Comparison of ENCODE assay signal across 8 mouse cellular contexts in the genomic region with DNA sequence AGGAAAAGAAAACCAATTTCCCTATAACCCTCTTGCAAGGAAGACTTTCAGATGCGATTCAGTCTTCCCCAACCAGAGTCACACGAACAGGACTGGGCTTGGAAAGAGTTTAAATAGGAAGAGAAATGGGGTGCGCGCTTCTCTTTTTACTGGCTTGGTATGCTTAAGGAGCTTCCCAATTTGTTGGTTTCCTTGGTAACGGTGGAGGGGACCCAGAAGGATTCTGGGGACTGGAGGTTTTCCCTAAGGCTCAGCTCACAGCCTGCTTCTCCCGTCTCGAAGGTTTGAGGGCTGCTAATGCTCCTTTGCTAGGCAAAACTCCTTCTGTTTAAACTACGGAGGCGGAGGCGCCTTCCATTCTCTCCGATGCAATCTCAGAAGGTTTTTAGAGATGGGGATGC. TPM values are rescaled to one million over a fixed set of nuclear protein-coding genes. Genes with fewer than 3 reads are reported as not detected.
DNase-seq lines count a peak whose midpoint lies in the region; ATAC-seq lines count a peak whose summit lies in the region.

No protein-coding gene starts in this region.

- H3K27me3 ChIP-seq in limb, embryonic 11.5 days (ENCODE audit: control insufficient read depth, insufficient read depth, low read length): peaks cover 21% of the 10 kb centered on the region
- H3K27me3 ChIP-seq in stomach, embryonic 14.5 days (ENCODE audit: control insufficient read depth, insufficient read depth, low read length): 0 out of 2 replicates have a peak, but pooled peaks cover 6% of the 10 kb centered on the region

- no peak overlapping the region for H3K27ac ChIP-seq in limb, embryonic 11.5 days (replicated peaks; ENCODE audit: low read depth, low read length)
- H3K27ac ChIP-seq in stomach, embryonic 14.5 days (ENCODE audit: low read length): no peak overlapping the region

- 8% methylated on average over 11 of the region's 11 CpGs for WGBS in limb, embryonic 11.5 days
- 6% methylated on average over 11 of the region's 11 CpGs for WGBS in stomach, embryonic 14.5 days

- no peak overlapping the region for H3K9ac ChIP-seq in limb, embryonic 11.5 days (ENCODE audit: low read length)
- H3K9ac ChIP-seq in stomach, embryonic 14.5 days (replicated peaks; ENCODE audit: low read depth, low read length): no peak overlapping the region

- H3K9me3 ChIP-seq in limb, embryonic 11.5 days (ENCODE audit: control insufficient read depth, low read length): no peaks in the 10 kb centered on the region
- no peaks in the 10 kb centered on the region for H3K9me3 ChIP-seq in stomach, embryonic 14.5 days (ENCODE audit: control insufficient read depth, low read depth, low read length)

- DNase-seq in left cerebral cortex, adult 11 months (ENCODE audit: low spot score): peak; percentile 44
- no peak for DNase-seq in left cerebral cortex, postnatal 4 days
- DNase-seq in frontal cortex, postnatal 25 days (ENCODE audit: low spot score in 2 of 2): peak; percentile 40
- DNase-seq in limb, embryonic 11.5 days (ENCODE audit: low spot score): peak; percentile 33
- no peak for DNase-seq in gastrocnemius, adult 18-20 months (ENCODE audit: low spot score)
- DNase-seq in yolk sac, embryonic 10.5 days (ENCODE audit: low spot score): no peak
- no peak for DNase-seq in c-Kit-positive CD71-positive TER-119-positive erythroid progenitor cells, embryonic 14.5 days (ENCODE audit: low spot score)

- H3K4me2 ChIP-seq in limb, embryonic 11.5 days (ENCODE audit: low read depth, severe bottlenecking): peak overlapping the region; percentile 20; the same call in 1 of the 2 replicates
- peak overlapping the region; percentile 33 for H3K4me2 ChIP-seq in stomach, embryonic 14.5 days (replicated peaks; ENCODE audit: low read depth, low read length)

- ATAC-seq in limb, embryonic 11.5 days (ENCODE audit: insufficient number of reproducible peaks, low FRiP score, low TSS enrichment, low read depth): no peak
- no peak for ATAC-seq in stomach, embryonic 14.5 days (ENCODE audit: insufficient number of reproducible peaks, insufficient read depth, low FRiP score, low read depth)

- H3K36me3 ChIP-seq in limb, embryonic 11.5 days (ENCODE audit: control insufficient read depth, insufficient read depth, low read length): no peaks in the 10 kb centered on the region
- no peaks in the 10 kb centered on the region for H3K36me3 ChIP-seq in stomach, embryonic 14.5 days (ENCODE audit: control insufficient read depth, insufficient read depth, low read length)

- intact Hi-C loops in left cerebral cortex, postnatal 4 days (cut with DNase I): no loop called here

- no peaks in the 10 kb centered on the region for H3K4me1 ChIP-seq in limb, embryonic 11.5 days (ENCODE audit: control insufficient read depth, insufficient read depth, low read length)
- 0 out of 2 replicates have a peak, but pooled peaks cover 3% of the 10 kb centered on the region for H3K4me1 ChIP-seq in stomach, embryonic 14.5 days (ENCODE audit: control insufficient read depth, insufficient read depth, low read length)

- H3K4me3 ChIP-seq in limb, embryonic 11.5 days (ENCODE audit: low read depth, low read length): peak overlapping the region; percentile 19; the same call in 1 of the 2 replicates
- H3K4me3 ChIP-seq in stomach, embryonic 14.5 days (ENCODE audit: low read depth, low read length): peak overlapping the region; percentile 18; the same call in 1 of the 2 replicates

RNA-seq across cellular contexts. Expression of a gene that starts 41.7 kb away (rescaled TPM):
- 1 to 10 TPM; 1.0 to 1.2 TPM for total RNA-seq in left cerebral cortex, postnatal 4 days (2021)
- 0.04 TPM in 1 of 2 replicates, not detected in the other for polyA plus RNA-seq in limb, embryonic 11.5 days (2014; fragmentation: Nextera tagmentation; extraction: Ambion mirVana)
- 0.23 and 0.42 TPM in 2 replicates for polyA plus RNA-seq in stomach, embryonic 14.5 days (2014; fragmentation: Nextera tagmentation; extraction: Ambion mirVana)
- under 1 TPM; 0.30 to 0.52 TPM for total RNA-seq in gastrocnemius, adult 18-20 months (2021)

Comparison
In these comparisons a context has a peak if more than half of its experiments do, and no peak if none do; other contexts are left out.
1. DNase-seq: peak in left cerebral cortex, adult 11 months (single experiment), frontal cortex, postnatal 25 days (2 of 2) and limb, embryonic 11.5 days (single experiment); none in left cerebral cortex, postnatal 4 days (single experiment), gastrocnemius, adult 18-20 months (single experiment), yolk sac, embryonic 10.5 days (single experiment) and c-Kit-positive CD71-positive TER-119-positive erythroid progenitor cells, embryonic 14.5 days (single experiment).